Mouse (Mus musculus) CD4-positive, CD25-positive, alpha-beta regulatory T cell, adult 2 months (primary cell): ENCODE measurements around the gene Itpr1.

Experiments
- DNase-seq: peaks from one replicate; pipeline ENCODE4 v3.0.0-alpha.2; 2012; ENCODE audit warnings: low read depth, low spot score

Gene Itpr1

GRCm38 (mm10) chr6:108276880-108277507, 64.1 kb downstream of the Itpr1 start:
- DNase-seq: peak; percentile 46

DNA sequence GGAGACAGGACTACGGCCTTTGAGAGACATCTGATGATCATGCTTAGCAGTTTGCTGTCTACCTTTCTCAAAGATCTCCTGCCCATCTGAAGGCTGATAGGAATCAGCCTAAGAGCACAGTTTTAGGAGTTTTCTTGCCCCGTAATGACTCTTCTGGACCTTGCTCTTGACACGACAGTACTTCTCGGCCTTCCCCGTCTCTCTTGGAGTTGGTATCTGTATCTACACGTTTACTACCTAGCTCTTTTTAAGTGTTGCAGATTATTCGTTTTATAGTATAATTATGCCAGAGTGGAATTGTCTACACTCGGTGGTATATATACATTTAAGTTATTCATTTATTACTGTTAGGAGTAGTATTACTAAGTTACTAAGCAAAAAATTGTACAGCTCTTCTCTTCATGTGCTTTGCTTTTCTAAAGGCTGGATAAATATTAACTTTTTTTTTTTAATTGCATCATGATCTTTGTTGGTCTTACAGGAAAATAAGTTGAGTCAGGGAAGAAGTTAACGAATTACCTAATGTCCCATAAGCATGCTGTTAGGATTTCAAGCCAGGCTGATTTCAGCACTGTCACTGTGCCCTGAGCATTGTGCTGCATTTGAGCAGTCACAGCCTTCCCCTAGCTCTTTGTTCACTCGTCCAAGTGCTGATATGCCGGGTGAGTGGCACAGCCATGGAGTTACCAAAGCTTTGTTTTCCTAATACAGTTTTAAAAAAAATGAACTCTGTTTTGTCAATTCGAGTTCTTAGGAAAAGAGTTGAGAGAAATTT, 64.9 kb downstream of the Itpr1 start:
- DNase-seq: no peak

- DNase-seq: peak; percentile 28
Measured at GRCm38 (mm10) chr6:108278826-108279630, 66.1 kb downstream of the Itpr1 start.

DNA sequence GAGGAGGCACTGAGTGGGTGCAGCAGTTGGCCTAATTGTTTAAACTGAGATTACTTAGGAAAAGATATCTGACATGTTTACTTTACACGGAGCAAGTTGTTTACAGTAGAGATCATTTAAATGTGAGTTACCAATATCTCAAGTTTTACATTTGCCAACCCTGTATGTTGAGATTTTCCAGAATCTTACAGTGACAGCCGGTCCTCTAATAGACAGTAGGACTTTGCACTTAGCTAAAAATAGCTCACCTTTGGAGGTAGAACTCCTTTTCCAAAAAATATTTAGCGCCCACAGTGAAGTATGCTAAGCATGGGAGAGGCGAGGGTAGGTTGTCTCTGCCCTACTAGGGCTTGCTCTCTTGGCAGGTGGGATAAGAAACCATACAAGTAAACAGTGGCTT, 69.2 kb downstream of the Itpr1 start:
- no peak for DNase-seq

- DNase-seq: no peak
Measured at GRCm38 (mm10) chr6:108282621-108283020, 69.7 kb downstream of the Itpr1 start.

GRCm38 (mm10) chr6:108284688-108285087, 71.8 kb downstream of the Itpr1 start:
- DNase-seq: no peak

GRCm38 (mm10) chr6:108288979-108289378, 76.1 kb downstream of the Itpr1 start:
- DNase-seq: no peak

GRCm38 (mm10) chr6:108290978-108291377, 78.1 kb downstream of the Itpr1 start:
- DNase-seq: no peak

DNA sequence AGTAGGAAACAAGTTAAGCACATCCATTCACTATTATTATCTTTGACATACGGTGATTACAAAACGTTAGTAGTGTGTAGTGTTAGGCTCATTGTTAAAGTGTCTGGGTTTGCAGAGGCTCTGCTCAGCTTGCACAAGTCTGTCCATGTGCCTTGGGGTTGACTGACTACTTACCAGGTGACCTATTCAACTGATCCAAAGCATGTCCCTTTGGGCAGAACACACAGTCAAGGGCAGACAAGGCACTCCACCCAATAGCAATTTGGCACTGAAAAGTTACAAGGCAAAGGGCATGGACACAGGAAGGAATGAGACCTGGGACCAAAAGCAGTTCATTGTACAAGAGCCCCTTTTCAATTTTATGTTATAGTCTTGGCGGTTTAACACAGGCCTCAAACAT, 78.7 kb downstream of the Itpr1 start:
- no peak for DNase-seq

- DNase-seq: no peak
Measured at GRCm38 (mm10) chr6:108301856-108302255, 89.0 kb downstream of the Itpr1 start.

- no peak for DNase-seq
Measured at GRCm38 (mm10) chr6:108303619-108304567, 91.0 kb downstream of the Itpr1 start.

GRCm38 (mm10) chr6:108305171-108305779, 92.4 kb downstream of the Itpr1 start:
- no peak for DNase-seq

DNA sequence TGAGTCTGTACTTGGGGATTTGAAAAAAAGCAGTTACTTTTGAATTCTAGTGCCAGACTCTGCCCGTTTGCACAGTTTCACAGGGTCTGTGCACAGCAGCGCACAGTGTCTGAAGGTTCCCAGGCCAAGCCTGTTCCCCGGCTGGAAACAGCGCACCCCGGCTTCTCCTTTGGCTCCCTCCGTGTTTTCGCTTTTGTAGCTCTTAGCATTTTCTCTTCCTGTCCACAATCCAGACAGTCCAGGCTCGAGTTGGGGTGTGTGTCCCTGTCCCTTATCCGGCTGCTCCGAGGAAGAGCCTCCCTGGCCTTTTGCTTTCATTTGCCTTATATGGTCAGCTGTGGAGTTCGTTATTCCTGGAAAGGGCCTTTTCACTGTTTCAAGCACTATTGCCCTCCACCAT, 93.3 kb downstream of the Itpr1 start:
- no peak for DNase-seq

DNA sequence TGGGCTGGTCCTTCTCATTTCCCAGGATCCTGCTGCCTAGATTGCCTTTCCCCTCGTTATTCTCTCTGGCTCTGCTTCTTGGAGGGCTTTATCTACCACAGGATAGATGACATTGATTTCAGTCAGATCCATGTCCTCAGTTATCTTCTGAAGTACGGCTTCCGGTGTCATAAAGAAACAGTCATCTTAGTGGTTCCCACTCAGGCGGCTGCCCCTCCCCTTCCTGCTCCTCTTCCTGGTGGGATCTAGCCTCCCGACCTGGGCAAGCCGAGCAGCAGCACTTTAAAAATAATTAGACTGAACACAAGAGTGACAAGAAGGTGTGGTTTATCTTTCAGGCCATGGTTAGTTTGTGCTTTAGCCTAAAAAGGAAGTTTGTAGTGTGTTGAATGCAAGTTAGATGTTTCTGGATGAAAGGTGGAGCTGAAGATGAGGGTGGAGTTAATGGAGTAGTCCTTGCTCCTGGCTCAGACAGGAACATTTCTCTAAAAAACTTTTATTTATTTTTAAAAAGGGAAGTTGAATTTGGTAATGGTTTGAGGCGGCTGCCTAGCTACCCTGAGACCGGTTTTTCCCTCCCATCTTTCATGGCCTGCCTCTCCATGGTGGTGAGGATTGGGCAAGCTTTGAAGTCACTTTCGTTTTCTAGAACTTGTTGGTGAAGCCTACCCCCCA, 94.2 kb downstream of the Itpr1 start:
- peak; percentile 51 for DNase-seq

DNA sequence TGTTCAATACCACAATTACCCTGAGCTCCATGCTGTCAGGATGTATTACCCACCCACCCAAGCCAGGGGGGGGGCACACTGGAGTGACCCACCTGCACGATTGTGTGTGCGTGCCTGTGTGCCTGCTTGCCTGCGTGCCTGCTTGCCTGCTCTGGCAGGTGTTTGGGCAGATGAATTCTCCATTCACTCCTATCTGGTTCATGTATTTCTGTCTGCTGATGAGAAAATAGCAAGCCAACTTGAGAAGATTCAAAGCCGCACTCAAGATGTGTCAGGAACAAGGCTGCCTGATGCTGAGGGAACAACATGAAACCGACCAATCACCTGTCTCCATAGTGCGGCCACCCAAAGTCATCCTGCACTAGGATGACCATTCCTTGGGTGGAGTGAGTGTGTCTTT, 94.9 kb downstream of the Itpr1 start:
- DNase-seq: no peak

DNA sequence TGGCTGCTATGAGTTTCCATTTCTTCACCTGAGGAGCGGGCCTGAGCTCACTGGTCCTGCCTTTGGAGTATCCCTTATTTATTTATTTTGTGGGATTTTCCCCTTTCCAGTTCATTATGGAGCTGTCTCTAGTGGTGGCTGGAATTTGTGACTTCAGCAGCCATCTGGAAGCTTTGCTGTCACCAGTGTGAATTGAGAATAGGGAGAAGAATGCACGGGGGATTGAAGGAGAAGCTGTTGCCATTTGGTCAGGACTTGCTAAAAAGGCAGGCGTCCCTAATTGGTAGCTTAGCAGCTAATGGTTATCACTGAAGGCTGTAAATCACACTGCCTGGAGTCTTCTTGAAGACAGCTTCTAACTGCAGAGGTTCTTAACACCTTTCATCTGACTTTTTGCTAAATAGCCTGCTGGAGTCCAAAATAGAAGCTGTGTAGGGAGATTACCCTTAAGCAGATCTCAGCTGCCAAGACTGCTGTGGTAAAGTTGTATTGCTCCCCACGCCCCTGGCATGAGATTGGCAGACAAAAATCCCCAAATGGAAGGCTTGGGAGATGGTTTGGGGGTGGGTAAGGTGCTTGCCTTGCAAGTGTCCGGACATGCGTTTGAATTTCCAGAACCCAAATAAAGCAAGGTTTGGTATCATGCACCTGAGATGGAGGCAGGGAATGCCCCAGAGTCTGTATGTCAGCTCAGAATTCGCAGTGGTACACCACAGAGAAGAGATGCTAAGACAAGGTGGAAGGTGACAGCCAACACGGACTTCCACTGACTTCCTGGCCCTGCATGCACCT, 96.7 kb downstream of the Itpr1 start:
- DNase-seq: no peak

DNA sequence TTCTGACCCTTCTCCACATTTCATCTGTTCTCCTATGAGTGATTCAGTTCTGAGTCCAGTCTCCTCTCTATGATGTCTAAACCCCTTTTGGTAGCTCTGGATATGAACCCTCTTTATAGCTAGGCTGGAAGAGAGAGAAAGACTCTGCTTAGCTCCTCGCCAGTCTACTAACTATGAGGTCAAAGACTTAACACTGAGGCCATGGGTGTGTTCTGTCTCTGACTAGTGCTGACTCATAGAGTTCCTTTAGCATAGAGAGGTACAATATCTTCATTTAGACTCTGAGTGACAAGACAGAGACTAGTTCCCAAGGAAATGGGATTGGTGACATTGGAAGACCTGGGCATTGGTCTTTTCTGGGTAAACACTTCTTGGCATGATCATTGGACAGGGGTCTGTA, 100.2 kb downstream of the Itpr1 start:
- no peak for DNase-seq

GRCm38 (mm10) chr6:108313997-108314396, 101.1 kb downstream of the Itpr1 start:
- peak; percentile 31 for DNase-seq

- DNase-seq: no peak
Measured at GRCm38 (mm10) chr6:108316268-108316824, 103.5 kb downstream of the Itpr1 start.
